Mouse (Mus musculus) thymus, postnatal 25 days (tissue): ENCODE measurements around the gene Lipa.

Experiments
- DNase-seq: peaks from one replicate; pipeline ENCODE4 v3.0.0; 2022

Gene Lipa

GRCm38 (mm10) chr19:34461451-34462019, 65.7 kb downstream of the Lipa start:
- no peak for DNase-seq

- DNase-seq = no peak
Observed at GRCm38 (mm10) chr19:34450784-34451370, 76.4 kb downstream of the Lipa start.

DNA sequence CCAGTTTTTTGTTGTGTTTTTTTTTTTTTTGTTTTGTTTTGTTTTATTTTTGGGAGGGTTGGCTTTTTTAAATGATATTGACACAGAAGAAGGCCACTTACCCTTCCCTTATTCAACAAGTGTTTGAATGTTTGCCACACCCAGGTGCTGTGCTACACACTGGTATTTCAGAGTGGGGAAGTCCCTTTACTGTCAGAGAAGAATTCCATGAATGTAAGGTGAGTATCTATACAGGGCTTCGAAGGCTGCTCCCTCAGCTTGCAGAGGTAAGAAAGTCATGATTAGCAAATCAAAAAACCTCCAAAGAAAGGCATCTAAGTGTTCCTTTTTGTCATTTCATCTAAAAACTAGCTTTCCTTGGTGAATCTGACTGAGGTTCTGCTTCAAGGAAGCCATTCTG, 78.4 kb downstream of the Lipa start:
- no peak for DNase-seq

- DNase-seq = no peak
Observed at GRCm38 (mm10) chr19:34445410-34446012, 81.8 kb downstream of the Lipa start.

- DNase-seq = no peak
Observed at GRCm38 (mm10) chr19:34444785-34445184, 82.5 kb downstream of the Lipa start.
